ENCODE assay signal across 11 mouse cellular contexts in the genomic region with DNA sequence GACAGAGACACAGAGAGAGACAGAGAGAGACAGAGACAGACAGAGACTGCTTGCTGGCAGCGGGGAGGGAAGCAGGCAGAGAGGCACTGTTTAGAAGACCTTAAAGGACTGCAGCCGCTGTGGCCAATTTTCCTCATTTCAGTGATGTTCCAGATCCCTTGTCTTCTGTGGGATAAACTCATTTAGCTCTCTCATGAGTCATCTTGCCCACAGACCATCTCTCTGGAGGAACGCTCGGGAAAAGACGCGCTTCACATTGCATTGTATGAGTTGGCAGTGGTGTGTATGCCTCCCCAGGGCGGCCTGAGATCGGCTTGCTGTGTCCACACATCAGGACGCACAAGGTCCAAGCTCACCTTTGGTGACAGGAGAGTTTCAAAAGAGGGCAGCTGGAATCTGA.
"Had no signal": no experiment of that assay in that cellular context is flagged by ENCODE, and none has a peak within 500 bp of the region (broad histone marks: within the 10 kb centered on the region; RNA-seq: fewer than 3 reads in every experiment).

No protein-coding gene starts in this region.

- ATAC-seq: lung, postnatal 0 days had no signal

- DNase-seq: kidney, adult 11 months; kidney, adult 9 months; kidney, postnatal 10 days; kidney, postnatal 4 days; lung, adult 2 months; lung, postnatal 36 days; midbrain, embryonic 14.5 days; right cerebral cortex, postnatal 14 days; thymus, adult 18-20 months; thymus, postnatal 25 days had no signal
